Mouse (Mus musculus) left cerebral cortex, postnatal 25 days (tissue): Measurements from ENCODE around the gene Cplx3. TPM values are rescaled to one million over a fixed set of nuclear protein-coding genes. Genes with fewer than 3 reads are reported as not detected.
A peak's percentile ranks its signal among the peaks of the same experiment; 100 is the strongest.

Experiments used
- DNase-seq, 2 experiments: peaks; one replicate each; pipeline ENCODE4 v3.0.0; 2022; ENCODE audit warnings: low spot score in 2 of 2, mixed read lengths in 1 of 2
- intact Hi-C: fragments of 180-260 bp; cut with DNase I; formaldehyde crosslinking; loops from one replicate; pipeline ENCODE4 v1.15.1; 2025
- total RNA-seq, 2 experiments: library from RNA; stranded (reverse); gene quantifications; 2 replicates each; pipeline ENCODE4 v1.2.3; 2021

The Cplx3 gene
- total RNA-seq, 2 experiments from 2014 or later, result 11.0 to 17.4 TPM

DNA sequence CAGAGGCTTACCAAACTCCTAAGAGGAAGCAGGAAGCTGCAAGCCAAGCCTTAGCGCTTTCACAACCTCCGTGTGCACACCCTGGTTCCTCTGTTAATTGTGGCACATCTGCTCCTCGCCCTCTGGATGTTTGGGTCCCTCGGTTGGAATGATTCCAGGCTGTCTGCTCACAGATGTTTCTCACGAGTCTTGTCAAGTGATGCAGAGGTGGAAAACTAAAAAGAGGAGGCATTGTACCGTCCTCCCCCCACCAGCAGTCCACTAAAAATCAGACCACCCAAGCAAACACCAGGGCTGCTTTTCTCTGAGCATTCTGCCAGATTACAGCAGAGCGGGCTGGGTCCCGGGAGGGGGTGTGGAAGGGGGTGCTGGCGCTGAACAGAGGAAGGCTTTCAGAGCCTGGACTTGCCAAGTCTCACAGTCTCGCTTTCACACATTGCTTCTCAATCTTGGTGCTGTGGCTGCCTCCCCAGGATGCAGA is 40.3 kb downstream of the Cplx3 start:
- intact Hi-C loops, result no loop called here
- DNase-seq, result peak; percentile 56 to 77

DNA sequence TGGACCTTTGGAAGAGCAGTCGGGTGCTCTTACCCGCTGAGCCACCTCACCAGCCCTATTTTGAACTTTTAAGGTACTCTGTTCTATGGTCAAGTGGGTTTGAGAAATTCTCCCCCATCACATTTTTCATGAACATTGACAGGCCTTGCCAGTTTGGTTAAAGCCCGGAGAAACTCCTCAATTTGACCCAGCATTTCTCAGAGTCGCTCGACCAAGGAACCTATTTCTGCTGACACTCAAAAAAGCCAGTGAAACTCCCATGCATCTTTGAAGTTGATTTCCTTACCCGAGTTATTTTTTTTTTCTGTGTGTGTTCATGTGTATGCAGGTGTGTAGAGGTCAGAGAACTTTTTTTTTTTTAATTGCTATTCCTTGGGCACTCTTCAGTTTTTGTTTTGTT is 41.5 kb downstream of the Cplx3 start:
- intact Hi-C loops, result no loop called here
- DNase-seq, result no peak

DNA sequence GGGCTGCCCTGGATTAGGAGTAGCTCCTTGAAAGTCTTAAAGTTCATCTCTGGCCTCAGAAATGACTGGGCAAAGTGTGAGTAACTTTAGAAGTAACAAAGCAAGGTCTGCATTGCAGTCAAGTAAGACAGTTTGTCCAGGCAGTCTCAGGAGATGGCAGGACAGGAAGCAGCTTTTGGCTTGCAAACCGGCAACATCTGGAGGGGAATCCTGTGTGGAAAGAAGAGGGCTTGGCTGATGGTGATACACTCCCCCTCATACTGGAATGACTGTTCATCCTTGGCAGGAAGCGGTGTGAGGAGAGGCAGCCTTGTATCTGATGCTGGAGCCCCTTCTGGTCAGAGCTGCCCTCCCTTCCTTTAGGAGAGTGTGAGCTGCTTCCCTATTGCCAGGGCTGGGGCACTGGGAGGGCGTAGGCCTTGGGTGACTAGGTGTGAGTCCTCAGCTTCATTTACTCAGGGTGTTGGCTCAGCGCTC is 43.1 kb downstream of the Cplx3 start:
- peak in 1 of 2 experiments; percentile 71 for DNase-seq
- intact Hi-C loops, result no loop called here

DNA sequence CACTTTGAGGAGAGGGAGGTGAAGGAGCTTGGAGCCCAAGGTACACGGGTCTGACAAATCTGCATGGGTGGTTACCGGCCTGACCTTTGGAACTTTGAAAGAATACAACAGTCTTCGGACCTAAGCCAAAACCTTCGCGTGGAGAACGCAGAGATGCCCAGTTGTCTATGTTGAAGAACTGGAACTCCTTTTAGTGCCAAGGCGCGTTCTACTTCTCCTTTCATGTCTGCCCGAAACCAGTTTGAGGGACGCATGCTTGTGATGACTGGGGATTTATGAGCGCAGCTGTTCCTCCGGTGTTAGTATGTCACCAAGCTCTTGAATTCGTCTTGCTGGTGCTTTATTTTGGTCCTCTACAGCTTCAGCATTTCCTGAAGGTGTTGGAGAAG is 44.4 kb downstream of the Cplx3 start:
- intact Hi-C loops, result no loop called here
- DNase-seq, result no peak

DNA sequence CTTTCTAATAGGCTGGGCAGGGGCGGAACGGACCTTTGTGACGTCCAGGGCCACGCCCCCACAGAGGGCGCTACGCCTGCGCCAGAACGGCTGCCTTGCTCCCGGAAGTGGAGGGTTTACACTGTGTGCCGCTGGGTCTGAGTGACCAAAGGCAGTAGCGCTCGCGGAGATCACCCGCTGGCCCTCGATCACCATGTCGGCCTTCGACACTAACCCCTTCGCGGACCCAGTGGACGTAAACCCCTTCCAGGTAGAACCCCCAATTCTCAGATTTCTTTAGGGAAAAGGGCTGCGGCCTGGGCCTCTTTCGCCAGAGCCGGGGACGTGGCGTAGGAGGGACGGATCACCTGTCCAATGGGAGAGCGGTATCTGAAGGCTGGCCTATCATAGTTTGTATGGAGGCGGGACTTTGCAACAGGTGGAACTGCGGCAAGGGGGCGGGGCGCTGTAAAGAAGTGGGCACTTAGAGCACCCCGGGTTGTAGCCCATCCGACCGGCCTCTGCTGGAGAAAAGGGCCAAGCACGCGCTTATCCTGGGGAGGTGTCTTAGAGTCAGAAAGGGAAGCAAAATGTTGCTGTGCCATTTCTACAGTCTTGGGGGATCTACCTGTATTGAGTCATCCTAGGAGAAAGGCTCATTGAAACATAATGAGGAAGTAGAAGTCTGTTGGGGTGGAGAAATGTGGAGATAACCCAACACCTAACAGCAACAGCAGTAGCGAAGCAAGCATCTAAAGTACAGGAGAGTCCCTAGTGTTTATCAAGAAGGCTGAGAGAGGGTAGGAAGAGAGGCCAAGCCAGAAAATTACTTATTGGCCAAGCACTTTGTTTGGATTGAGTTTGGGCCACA is 45.0 kb downstream of the Cplx3 start, which contains the start of gene Scamp2:
Gene Scamp2 (plus strand): TSS at position 83 of the 850 bp plus-strand sequence.
- peak; percentile 95 to 96 for DNase-seq
- intact Hi-C loops, result no loop called here

DNA sequence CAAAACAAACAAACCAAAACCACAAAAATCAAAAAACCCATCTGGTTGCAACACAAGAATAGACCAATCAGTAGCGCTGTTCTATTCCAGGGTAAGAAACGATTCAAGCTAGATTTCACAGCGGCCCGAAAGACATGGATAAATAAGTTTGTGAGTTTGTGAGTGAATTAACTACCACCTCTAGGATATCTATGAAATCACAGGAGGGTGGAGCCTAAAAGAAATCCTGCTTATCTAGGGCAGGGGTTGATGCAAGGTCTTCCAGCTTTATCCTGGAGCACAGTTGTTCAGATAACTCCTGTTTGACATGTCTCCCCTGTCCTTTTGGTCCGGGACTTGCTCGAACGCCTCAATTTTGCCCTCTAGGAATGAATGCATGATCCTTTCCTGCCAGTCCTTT is 45.8 kb downstream of the Cplx3 start:
- intact Hi-C loops, result no loop called here
- DNase-seq, result no peak

DNA sequence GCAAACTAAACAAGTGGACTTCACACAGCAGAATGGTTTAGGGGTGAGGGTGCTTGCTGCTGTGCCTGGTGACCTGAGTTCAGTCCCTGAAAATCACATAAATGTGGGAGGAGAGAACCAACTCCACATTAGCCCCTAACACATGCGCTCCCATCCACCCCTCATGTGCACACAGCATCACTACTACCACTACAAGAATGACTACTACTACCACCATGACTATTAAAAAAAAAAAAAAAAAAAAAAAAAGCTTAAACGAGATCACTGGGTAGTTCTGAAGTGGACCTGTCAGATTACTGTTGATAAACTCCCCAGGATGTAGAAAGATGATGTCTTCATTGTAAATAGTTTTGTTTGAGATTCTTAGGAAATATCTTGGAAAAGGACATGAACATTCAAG is 46.5 kb downstream of the Cplx3 start:
- DNase-seq, result no peak
- intact Hi-C loops, result no loop called here

DNA sequence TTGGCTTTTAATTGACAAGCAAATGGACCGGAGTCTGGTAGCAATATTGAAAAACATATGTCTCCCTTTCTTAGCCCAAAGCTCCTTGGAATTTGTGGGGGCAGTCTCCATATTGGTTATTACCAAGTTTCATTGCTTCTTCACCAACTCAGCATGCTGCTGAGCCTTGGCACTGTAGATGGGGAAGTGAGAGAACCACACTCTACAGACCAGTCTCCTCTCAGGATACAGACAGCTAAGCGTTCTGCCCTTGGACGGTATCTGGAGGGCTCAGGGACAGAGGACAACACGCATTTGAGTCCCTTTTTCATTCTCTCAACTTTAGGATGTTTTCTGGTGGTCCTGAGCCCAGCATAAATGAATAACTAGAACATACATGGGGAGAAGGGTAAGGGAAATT is 47.5 kb downstream of the Cplx3 start:
- no peak for DNase-seq
- intact Hi-C loops, result no loop called here

DNA sequence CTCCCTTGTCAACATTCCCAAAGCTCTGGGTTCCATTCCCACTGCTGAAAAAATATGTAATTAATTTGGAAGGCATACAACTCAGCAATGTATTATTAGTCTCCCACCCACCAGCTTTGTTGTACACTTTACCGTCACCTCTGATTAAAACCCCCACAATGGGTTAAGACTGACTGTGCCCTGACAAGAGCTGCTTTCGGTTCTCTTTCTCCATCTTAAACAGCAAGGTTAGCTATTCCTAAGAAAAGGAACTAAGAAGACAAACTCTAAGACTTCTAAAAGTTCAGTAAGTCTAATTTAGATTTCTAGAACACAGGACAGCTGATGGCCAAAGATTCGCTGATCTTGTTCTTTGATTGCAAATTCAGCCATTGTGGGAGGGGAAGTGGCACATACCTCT is 48.9 kb downstream of the Cplx3 start:
- no peak for DNase-seq
- intact Hi-C loops, result no loop called here

DNA sequence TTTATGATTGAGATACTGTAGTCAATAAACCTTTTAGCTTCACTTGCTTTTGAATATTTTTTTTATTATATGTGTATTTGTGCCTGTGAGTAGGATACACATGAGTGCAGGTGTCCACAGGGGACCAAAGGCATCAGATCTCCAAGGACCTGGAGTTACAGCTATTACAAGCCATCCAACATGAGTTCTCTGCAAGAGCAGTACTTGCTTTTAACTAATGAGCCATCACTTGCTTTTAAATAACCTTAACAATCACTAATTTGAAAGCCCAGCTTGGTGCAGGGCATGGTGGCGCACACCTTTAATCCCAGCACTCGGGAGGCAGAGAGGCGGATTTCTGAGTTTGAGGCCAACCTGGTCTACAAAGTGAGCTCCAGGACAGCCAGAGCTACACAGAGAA is 51.3 kb downstream of the Cplx3 start:
- intact Hi-C loops, result no loop called here
- DNase-seq, result no peak

DNA sequence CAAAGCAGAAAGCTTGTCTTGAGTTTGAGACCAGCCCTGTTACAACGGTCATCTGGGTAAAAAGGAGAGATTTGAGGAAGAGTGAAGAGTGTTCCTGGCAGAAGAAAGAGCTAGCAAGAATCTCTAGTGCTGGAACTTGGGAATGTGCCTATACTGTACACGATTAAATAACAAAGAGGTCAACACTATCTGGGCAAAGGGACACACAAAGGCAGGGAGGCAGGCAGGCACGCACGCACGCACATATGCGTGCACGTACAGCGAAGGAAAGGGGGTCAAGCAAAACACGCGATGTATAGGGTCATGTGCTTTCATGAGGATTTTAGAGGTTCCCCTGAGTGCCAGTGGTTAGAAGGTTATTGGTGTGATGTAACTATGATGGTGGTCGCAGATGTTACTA is 53.0 kb downstream of the Cplx3 start:
- no peak for DNase-seq
- intact Hi-C loops, result no loop called here

DNA sequence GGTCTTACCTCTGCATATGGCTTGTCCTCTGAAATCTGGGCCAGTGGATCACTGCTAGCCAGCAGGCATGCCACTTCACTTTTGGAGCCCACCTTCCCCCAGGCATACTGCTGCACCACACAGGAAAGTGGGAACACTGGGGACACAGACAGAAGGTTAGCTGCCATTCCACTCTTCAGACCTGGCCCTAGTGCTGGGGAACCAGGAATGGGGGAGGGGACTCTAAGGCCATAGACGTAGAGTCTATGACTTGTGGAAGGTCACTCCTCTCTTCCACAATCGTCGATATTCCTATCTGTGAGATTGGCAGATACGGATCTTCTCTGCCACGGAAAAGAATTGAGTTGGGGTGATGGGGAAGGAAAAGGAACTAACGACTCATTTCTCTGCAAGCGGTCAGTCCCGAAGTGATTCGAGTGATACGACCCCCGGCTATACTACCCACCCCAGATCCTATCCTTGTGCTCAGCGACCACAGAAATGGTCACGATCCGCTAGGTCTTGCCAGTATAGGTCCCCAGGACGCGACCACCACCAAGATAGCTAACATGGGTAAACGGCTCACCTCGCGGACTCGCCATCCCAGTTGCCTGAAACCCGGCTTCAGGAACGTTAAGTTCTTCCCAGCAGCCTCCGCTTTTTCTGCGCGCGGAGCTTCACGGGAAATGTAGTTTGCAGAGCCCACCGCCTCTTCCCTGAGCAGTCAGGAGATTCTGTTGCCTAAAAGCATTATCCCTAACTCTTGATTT is 53.8 kb downstream of the Cplx3 start, which contains the start of gene Mpi:
Gene Mpi (minus strand): TSS at position 625 of the 749 bp plus-strand sequence.
- intact Hi-C loops, result no loop called here
- DNase-seq, result peak; percentile 78 to 88

DNA sequence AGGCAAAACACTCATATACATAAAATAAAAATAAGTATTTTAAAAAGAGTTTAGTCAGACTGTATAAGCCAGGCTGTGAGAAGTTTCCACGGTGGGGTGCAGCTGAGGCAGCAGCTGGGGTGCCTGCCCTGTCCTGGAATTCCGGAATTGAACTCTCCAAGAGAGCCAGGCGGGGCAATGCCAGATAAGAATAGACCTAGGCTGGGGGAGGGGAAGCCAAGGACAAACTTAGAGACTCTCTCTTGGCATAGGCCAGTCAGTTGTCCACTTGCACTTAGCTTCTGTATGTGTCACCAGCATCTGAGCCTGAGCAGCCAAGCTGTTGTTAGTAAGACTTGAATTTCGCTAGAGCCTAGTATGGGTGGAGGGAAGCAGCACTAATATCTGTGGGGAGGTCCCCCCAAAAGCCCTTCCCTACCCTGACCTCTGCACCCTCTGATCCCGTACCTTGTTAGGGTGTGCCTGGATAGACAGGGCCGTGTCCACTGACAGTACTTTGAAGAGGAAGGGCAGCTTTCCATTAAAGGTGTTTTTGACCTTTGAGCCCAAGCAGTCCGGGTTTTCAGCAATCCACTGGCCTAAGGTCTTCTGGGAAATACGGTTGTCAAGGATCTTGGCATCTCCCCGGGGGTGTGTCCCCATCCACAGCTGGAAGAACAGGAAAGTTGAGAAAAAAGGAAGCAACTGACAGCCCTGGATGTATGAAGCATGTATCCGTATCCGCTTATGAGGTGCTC is 55.8 kb downstream of the Cplx3 start:
- no peak for DNase-seq
- intact Hi-C loops, result no loop called here

Other genes with a start within 250 kb of the Cplx3 start
- gene Ppcdc, start 166.2 kb downstream of the Cplx3 start, total RNA-seq, result 10 to 100 TPM; 15.5 to 16.5 TPM
- gene Scamp5, start 138.2 kb downstream of the Cplx3 start, total RNA-seq, result 100 to 1,000 TPM; 403 to 415 TPM
- 10 to 100 TPM; 15.6 to 16.1 TPM for gene Rpp25, start 102.3 kb downstream of the Cplx3 start, total RNA-seq
- gene Cox5a, start 85.0 kb downstream of the Cplx3 start, total RNA-seq, result 100 to 1,000 TPM; 423 to 447 TPM
- gene Fam219b, start 68.8 kb downstream of the Cplx3 start, total RNA-seq, result 10 to 100 TPM; 20.6 to 23.5 TPM
- gene Mpi, start 53.5 kb downstream of the Cplx3 start, total RNA-seq, result 10 to 100 TPM; 68.9 to 74.9 TPM
- 10 to 100 TPM; 22.5 to 25.6 TPM for gene Scamp2, start 45.3 kb downstream of the Cplx3 start, total RNA-seq
- gene Ulk3, start 16.8 kb downstream of the Cplx3 start, total RNA-seq, result 10 to 100 TPM; 25.5 to 34.4 TPM
- not detected for gene Lman1l, start 14.5 kb upstream of the Cplx3 start, total RNA-seq
- gene Csk, start 47.4 kb upstream of the Cplx3 start, total RNA-seq, result 10 to 100 TPM; 35.8 to 37.8 TPM
- gene Cyp1a2, start 77.4 kb upstream of the Cplx3 start, total RNA-seq, result not detected
- gene Cyp1a1, start 81.6 kb upstream of the Cplx3 start, total RNA-seq, result under 1 TPM in 1 of 2 experiments, not detected in 1; 0.14 TPM
- 10 to 100 TPM; 12.9 to 13.5 TPM for gene Edc3, start 102.3 kb upstream of the Cplx3 start, total RNA-seq
- gene Clk3, start 159.6 kb upstream of the Cplx3 start, total RNA-seq, result 10 to 100 TPM; 75.3 to 76.6 TPM
- gene Arid3b, start 230.5 kb upstream of the Cplx3 start, total RNA-seq, result 10 to 100 TPM in 1 of 2 experiments, 1 to 10 TPM in 1; 8.7 to 10.7 TPM